Mouse (Mus musculus) monocyte, adult 5-6 weeks (primary cell): ENCODE measurements around the gene Ttc28. TPM values are rescaled to one million over a fixed set of nuclear protein-coding genes. Genes with fewer than 3 reads are reported as not detected.

Experiments used
- ATAC-seq: fragments of 153-309, 156-312 bp; replicated peaks from 2 replicates; pipeline ENCODE4 v1.8.0; 2017; ENCODE audit warnings: mild to moderate bottlenecking; ENCODE audit not compliant: low TSS enrichment, insufficient number of reproducible peaks, severe bottlenecking, poor library complexity, low FRiP score
- total RNA-seq: library from RNA; stranded (forward); fragments of 200-1000, 200-491, 200-594 nt; gene quantifications from 3 replicates; pipeline ENCODE4 v1.2.3, GENCODE M21; 2017

Gene Ttc28
- total RNA-seq, 1 experiment from 2014 or later = 2.4 TPM

DNA sequence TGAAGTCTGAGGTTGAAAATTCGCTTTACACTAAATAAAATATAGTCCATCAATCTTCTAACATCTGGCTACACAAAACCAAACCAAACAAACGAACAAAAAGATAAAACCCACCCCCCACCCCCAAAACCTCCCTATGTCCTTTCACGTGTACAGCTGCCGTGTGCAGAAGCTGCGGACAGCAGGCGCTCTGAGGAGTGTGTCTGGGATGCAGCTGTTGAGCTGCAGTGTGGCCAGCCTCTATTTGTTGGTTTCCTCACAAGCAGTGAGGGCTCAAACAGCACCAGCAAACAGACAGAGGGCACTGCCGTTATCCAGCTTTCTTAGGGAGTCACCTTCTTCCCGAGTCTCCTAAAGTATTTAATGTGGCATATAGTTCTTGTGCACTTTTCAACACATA is 146.6 kb downstream of the Ttc28 start:
- no peak for ATAC-seq

- no peak for ATAC-seq
These were observed 148.7 kb downstream of the Ttc28 start for GRCm38 (mm10) chr5:111028340-111028739.

- ATAC-seq = no peak
These were observed 149.3 kb downstream of the Ttc28 start for GRCm38 (mm10) chr5:111028952-111029351.

DNA sequence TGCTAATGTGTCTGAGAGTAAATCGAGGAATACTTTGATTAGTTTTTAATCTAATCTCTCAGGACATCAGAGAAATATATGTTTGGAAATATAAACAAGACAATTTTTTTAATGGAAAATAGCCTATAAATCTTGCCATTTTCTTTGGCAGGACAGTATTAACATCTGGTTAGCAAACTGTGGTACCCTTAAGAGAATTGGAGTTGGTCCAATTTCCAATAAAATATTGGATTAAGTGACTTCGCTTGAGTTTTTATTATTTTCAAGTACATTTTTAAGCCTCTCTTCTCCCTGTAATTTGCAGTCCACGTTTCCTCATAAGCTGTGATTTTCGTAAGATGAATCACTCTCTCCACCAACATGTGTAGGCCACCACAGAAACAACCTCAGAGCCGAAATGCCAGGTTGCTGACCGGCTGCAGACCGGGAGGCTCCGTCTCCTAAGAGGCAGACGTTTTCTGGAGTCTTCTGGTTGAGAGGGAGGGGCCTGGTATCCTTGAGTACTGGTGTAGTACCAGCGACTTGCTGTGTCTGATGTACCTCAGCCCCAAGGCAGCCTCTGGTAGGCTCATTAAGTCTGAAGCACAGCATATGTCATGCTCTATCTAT is 153.2 kb downstream of the Ttc28 start:
- ATAC-seq = no peak

DNA sequence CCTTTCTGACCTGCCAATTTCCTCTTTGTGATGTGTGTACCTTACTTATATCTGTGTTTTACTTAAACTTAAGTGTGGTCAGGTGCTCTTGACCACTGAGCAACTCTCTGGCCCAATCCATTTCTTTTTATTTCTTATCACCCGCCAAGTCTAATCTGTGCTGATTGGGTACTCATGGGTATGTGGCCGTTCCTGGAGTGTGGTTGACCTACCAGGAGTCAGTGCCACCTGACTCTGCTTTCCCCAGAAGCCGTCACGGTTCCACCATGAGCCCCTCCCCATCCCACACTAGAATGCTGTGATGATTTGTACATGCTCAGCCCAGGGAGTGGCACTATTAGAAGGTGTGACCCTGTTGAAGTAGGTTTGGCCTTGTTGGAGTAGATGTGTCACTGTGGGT is 153.9 kb downstream of the Ttc28 start:
- no peak for ATAC-seq

DNA sequence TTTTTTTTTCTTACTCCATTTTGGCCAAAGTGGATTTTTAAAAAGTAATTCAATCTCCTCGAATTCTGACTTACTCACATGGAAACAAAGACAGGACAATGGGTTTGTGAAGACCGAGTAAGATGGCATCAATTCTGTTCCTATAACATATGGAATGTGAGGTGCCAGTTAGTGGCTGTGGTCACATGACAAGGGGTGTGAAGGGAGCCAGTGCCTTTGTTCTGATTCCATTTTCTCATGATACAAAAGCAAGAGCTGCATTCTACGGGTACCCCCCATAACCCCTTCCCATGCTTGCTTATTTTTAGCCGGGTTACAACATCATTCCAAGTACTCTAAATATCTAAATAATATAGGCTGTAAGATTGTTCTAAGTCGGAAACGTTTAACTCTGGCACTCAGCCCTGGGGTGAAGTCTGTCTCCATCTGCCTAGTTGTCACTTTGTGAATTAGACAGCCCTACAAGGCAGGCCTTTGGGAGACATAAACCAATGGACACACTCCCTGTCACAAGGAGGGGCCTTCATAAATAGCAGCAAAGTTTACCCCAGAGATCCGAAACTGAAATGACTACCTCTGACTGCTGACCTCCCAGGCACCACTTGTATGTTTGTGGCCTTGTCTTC is 157.6 kb downstream of the Ttc28 start:
- ATAC-seq = no peak

GRCm38 (mm10) chr5:111039771-111040170 is 160.2 kb downstream of the Ttc28 start:
- no peak for ATAC-seq

- no peak for ATAC-seq
These were observed 162.3 kb downstream of the Ttc28 start for GRCm38 (mm10) chr5:111041952-111042351.

DNA sequence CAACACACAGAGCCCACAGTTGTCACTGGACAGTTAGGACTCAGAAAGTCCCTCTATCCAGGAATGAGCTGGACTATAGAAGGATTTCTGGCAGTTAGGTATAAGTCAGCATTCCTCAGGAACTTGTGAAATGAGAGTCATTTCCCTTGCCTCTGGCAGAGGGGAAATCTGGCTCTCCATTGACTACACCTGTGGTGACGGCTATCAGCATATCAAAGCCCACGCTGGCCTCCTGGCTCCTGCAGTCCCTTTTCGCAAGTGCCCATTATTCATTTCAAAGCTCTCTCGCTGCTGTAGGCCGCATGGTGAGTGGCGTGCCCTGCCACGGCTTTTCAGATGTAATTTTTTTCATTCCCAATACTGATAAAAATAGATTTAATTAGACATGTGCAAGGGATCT is 164.6 kb downstream of the Ttc28 start:
- ATAC-seq = no peak

- ATAC-seq = no peak
These were observed 166.8 kb downstream of the Ttc28 start for GRCm38 (mm10) chr5:111046359-111046758.

- no peak for ATAC-seq
These were observed 167.4 kb downstream of the Ttc28 start for GRCm38 (mm10) chr5:111046841-111047476.

GRCm38 (mm10) chr5:111048036-111048435 is 168.4 kb downstream of the Ttc28 start:
- ATAC-seq = no peak

GRCm38 (mm10) chr5:111049584-111049983 is 170.0 kb downstream of the Ttc28 start:
- no peak for ATAC-seq

DNA sequence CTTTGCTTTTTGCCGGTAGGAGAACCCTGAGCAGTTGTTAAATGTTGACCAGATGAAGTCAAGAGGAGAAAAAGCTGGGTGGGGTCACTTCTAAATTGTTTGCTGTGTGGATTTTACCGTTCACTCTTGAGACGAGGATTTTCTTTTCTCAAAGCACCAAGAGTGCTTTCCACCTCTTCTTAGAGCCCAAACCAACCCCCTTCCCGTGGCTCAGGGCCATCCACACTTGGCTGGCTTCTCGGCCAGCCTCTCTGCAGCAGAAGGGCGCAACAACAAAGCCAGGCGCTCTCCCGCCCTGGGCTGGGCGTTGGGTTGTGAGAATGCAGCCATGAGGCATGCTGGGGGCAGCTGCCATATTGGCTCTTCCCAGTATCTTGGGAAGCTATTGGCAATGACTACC is 170.5 kb downstream of the Ttc28 start:
- ATAC-seq = no peak

DNA sequence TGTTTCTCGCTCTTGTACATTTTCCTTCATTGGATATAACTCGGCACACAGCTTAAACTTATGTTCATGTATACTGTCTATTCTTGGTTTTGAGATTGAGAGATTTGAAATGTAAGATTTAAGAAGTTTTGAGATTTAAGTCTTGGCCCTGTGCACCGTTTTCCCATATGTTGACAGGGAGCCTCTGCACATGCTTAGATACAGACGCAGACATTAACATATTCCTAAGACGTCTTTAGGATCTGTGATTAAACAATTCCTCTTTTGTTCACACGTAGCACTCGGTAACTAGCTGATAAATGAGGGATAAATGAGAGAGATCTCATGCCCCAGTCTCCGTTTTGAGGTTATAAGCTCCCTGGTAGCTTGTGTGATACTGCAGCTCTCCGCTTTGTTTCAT is 174.8 kb downstream of the Ttc28 start:
- ATAC-seq = no peak

DNA sequence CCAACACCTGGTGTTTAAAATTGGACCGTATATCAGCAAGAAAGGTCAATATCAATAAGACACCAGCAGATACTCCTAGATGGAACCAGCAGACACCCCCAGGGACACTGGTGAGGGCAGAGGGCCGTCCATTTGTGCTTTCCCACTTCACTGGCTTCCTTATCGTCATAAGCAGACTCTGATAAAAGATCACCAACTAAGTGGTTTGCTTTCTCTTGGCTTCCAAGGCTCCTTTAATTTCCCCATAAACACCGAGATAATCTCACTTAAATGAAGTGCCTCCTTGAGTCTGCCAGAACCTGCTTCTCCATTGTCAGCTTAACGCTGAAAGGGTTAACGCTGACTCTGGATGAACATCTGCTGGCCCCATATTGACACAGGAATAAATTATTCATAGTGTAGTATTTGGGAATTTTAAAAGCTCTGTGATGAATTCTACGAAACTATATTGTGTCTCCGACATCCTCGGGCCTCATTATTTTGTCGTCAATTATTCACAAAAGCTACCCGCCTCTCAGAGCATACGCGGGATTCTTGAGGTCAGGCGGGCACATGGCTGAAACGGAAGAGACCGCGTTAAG is 175.3 kb downstream of the Ttc28 start:
- ATAC-seq = no peak

DNA sequence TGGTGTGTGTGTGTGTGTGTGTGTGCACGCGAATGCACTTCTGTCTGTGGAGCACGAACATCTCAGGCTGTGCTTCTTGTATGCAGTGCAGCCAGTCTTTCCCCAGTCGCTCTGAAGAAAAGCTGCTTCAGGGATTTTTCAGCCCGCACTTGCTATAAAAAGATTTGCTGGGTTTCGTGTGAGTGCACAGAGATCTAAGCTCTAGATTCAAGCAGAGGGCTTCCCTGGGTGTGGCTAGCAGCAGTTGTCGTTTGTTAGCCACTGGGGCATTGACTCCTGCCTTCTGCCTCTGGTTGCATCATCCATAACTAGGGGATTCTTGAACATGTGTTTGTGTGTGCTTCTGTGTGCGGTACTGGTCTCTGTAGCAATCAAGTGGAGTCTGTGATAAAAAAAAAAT is 175.9 kb downstream of the Ttc28 start:
- no peak for ATAC-seq

DNA sequence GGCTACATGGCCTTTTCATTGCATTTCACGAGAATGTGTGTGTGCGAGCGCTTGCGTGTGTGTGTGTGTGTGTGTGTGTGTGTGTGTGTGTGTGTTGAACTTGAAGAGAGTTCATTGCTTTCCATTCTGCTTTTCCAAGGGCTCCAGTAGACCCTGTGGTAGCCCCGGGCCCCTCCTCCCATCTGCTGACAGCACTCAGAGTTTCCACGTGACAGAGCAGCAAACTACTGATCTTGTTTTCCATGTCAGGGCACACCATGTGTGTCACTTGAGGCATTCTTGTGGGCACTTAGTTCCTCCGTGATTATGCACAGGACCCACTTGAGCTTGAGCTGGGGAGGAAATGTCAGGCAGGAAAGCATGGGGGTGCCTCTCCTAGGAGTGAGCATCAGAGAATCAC is 177.5 kb downstream of the Ttc28 start:
- ATAC-seq = no peak

- peak; percentile 37; the same call in 1 of the 2 replicates for ATAC-seq
These were observed 179.0 kb downstream of the Ttc28 start for GRCm38 (mm10) chr5:111058401-111059139.
